Mouse (Mus musculus) ES-E14 (cell line): ENCODE results near the gene Zfp827.

ENCODE experiments used
- CHD2 ChIP-seq: IDR thresholded peaks from 2 replicates; pipeline ENCODE4 v1.6.1; 2014; ENCODE audit warnings: mild to moderate bottlenecking, low read depth, low read length, inconsistent platforms
- ZC3H11A ChIP-seq: IDR thresholded peaks from 2 replicates; pipeline ENCODE4 v1.6.1; 2012; ENCODE audit warnings: low read depth, mild to moderate bottlenecking, inconsistent platforms, low read length, borderline replicate concordance
- ZNF384 ChIP-seq: IDR thresholded peaks from 2 replicates; pipeline ENCODE4 v1.6.1; 2012; ENCODE audit warnings: low read depth, low read length, inconsistent platforms

DNA sequence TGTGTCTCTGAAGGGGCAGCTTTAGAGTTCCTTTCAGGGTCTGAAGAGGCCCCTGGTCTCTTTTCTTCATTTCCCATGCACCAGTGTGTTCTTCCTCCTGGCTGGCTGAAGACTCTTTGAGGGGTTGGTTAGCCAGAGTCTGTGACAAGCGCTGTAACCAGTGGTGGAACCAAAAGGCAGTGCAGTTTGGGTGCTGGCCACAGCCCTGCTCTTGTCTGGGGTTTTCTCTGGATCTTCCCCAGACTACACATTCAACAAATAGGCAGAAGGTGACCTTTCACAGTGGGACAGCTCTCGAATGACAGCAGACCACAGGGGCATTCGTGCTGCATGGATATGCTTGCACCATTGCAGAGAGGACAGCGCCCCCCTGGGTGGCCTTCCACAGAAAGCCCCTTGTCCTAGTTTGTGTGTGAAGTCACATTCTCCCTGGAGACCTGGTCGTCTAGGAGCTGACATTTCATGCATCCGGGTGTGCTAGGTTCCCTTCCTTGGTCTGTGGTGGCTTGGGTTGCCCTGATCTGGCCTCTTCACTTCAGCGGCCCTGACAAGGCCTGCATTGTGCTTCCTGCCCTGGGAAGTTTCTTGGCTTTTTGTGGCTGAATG, 99.1 kb downstream of the Zfp827 start:
- no peak for TF ChIP-seq CHD2
- TF ChIP-seq ZC3H11A: no peak
- no peak for TF ChIP-seq ZNF384
